Mouse (Mus musculus): ENCODE data around the gene 4933411K16Rik.
"Not testable (repeated sequence)": the region's sequence is repeated elsewhere in the genome, so short reads cannot be mapped to it uniquely, and the experiment has no call there.

Gene 4933411K16Rik

GRCm38 (mm10) chr19:42078566-42078965 is 26.5 kb downstream of the 4933411K16Rik start:
- no peak for ATAC-seq (ENCODE audit: low TSS enrichment)

- no peak for ATAC-seq (ENCODE audit: low TSS enrichment)
Observed at GRCm38 (mm10) chr19:42079006-42079405, 27.0 kb downstream of the 4933411K16Rik start.

GRCm38 (mm10) chr19:42079950-42080349 is 27.9 kb downstream of the 4933411K16Rik start:
- no peak for ATAC-seq (ENCODE audit: low TSS enrichment)

GRCm38 (mm10) chr19:42080469-42080868 is 28.4 kb downstream of the 4933411K16Rik start:
- ATAC-seq (ENCODE audit: low TSS enrichment), result no peak

GRCm38 (mm10) chr19:42081613-42082012 is 29.6 kb downstream of the 4933411K16Rik start:
- ATAC-seq (ENCODE audit: low TSS enrichment), result not testable (repeated sequence)

- 0 out of 2 replicates have a peak, but pooled peaks have one; percentile 1 for ATAC-seq (ENCODE audit: low TSS enrichment)
Observed at GRCm38 (mm10) chr19:42085690-42086089, 33.6 kb downstream of the 4933411K16Rik start.

GRCm38 (mm10) chr19:42086166-42086565 is 34.1 kb downstream of the 4933411K16Rik start, which contains the start of gene Morn4:
Morn4 (minus strand) TSS chr19:42086357.
- ATAC-seq (ENCODE audit: low TSS enrichment), result peak; percentile 87

GRCm38 (mm10) chr19:42089103-42089747 is 37.2 kb downstream of the 4933411K16Rik start:
- ATAC-seq (ENCODE audit: low TSS enrichment), result peak; percentile 10; the same call in 1 of the 2 replicates

GRCm38 (mm10) chr19:42089748-42090595 is 37.9 kb downstream of the 4933411K16Rik start, which contains the start of gene Pi4k2a:
Pi4k2a (plus strand) TSS chr19:42090470.
- peak; percentile 88 for ATAC-seq (ENCODE audit: low TSS enrichment)

- ATAC-seq (ENCODE audit: low TSS enrichment), result peak; percentile 21; the same call in 1 of the 2 replicates
Observed at GRCm38 (mm10) chr19:42090637-42091141, 38.6 kb downstream of the 4933411K16Rik start.

- ATAC-seq (ENCODE audit: low TSS enrichment), result no peak
Observed at GRCm38 (mm10) chr19:42099406-42099805, 47.4 kb downstream of the 4933411K16Rik start.
